Mouse (Mus musculus): ENCODE measurements around the gene Mad1l1. TPM values are rescaled to one million over a fixed set of nuclear protein-coding genes. Genes with fewer than 3 reads are reported as not detected.

The Mad1l1 gene
- polyA plus RNA-seq, 1 experiment from 2014 or later: 56.2 TPM

DNA sequence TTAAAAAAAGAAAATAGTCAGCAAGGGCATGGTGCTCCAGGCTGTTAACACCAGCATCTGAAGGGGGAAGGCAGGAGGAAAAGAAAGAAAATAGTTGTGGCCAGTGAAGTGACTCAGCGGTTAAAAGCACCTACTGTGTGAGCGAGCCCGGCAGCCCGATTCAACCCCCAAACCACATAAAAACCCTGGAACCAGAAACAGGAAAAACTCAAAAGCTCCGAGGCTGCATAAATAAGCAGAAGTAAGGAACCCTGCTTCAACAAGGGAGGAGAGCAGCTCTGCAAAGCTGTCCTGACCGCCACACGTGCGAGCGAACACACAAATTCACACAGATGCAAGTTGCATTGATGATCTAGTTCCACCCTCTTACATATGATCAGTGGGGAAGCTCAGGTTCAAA, 28.5 kb upstream of the Mad1l1 start:
- Histone ChIP-seq H3K27me3 (ENCODE audit: insufficient read depth, poor library complexity, severe bottlenecking) (no peaks in the 10 kb centered on the region), H3K36me3 (peaks cover 92% of the 10 kb centered on the region), H3K27ac (no peak overlapping the region), H3K4me3 (no peak overlapping the region), H3K4me1 (replicated peaks) (no peaks in the 10 kb centered on the region), H3K9me3 (no peaks in the 10 kb centered on the region)
- WGBS: 93% methylated on average over 9 of the region's 9 CpGs
- no peak for DNase-seq (ENCODE audit: low spot score)

DNA sequence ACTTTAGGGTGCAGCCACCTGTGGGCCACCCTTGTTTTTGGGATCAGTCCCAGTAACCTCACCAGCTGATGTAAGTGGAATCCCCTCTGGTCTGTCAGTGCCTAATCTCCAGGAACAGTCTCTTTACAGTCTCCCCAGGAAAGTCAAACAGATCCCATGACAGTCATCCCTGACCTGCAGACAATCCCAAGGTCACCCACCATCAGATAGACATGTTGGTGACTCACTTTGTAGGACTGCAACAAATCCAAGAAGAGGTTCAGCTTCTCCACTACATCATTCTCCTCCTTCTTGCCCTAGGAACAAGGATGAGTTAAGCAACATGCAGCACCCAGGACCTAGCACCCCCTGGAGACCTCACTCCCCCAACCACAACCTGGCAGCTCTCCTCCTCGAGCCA, 24.7 kb upstream of the Mad1l1 start:
- peaks cover 85% of the 10 kb centered on the region for H3K36me3 ChIP-seq
- no peaks in the 10 kb centered on the region for H3K27me3 ChIP-seq (ENCODE audit: insufficient read depth, poor library complexity, severe bottlenecking)
- H3K27ac ChIP-seq: no peak overlapping the region
- no peak overlapping the region for H3K4me3 ChIP-seq
- DNase-seq (ENCODE audit: low spot score): no peak
- no peaks in the 10 kb centered on the region for H3K4me1 ChIP-seq (replicated peaks)
- no peaks in the 10 kb centered on the region for H3K9me3 ChIP-seq
- WGBS: 83% methylated on average over 1 of the region's 1 CpGs

DNA sequence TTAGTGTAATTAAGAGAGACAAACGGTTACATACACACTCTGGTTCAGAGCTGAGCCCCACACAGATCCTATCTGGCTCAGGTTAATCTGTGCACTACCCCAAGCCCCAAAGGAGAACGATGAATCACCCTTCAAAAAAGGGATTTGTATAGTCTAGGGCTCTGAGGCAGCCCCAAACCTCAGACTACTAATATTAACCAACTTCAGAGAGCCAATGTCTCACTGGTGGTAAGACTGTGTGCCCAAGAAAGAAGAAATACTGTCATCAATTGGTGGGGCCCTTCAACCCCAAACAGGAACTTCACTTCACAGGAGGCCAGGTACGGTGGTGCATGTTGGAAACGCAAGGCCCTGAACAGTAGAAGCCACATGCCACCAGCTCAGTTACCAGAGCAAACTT, 23.9 kb upstream of the Mad1l1 start:
- Histone ChIP-seq H3K9me3 (no peaks in the 10 kb centered on the region), H3K27me3 (ENCODE audit: insufficient read depth, poor library complexity, severe bottlenecking) (no peaks in the 10 kb centered on the region), H3K36me3 (peaks cover 85% of the 10 kb centered on the region), H3K4me3 (no peak overlapping the region), H3K27ac (no peak overlapping the region), H3K4me1 (replicated peaks) (no peaks in the 10 kb centered on the region)
- 95% methylated on average over 4 of the region's 4 CpGs for WGBS
- no peak for DNase-seq (ENCODE audit: low spot score)

DNA sequence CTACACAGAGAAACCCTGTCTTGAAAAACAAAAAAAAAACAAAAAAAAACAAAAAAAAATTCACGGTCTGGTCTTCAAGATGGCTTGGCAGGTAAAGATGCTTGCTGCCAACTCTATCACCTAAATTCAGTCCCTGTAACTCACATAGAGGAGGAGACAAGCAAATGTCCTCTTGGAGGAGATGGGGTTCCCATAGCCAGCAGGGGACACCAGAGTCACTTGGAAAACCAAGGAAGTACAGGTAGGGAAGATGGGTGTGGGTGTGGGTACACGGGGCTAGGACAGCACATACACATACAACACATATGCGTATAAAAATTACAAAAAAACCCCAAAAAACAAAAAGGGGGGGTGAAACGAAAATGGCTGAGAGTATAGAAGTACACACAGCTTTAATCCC, 21.5 kb upstream of the Mad1l1 start:
- Histone ChIP-seq H3K27me3 (ENCODE audit: insufficient read depth, poor library complexity, severe bottlenecking) (no peaks in the 10 kb centered on the region), H3K4me1 (replicated peaks) (no peaks in the 10 kb centered on the region), H3K4me3 (no peak overlapping the region), H3K9me3 (peaks cover 5% of the 10 kb centered on the region; the same call in 1 of the 2 replicates), H3K36me3 (peaks cover 93% of the 10 kb centered on the region), H3K27ac (no peak overlapping the region)
- no peak for DNase-seq (ENCODE audit: low spot score)
- WGBS: 89% methylated on average over 4 of the region's 4 CpGs

DNA sequence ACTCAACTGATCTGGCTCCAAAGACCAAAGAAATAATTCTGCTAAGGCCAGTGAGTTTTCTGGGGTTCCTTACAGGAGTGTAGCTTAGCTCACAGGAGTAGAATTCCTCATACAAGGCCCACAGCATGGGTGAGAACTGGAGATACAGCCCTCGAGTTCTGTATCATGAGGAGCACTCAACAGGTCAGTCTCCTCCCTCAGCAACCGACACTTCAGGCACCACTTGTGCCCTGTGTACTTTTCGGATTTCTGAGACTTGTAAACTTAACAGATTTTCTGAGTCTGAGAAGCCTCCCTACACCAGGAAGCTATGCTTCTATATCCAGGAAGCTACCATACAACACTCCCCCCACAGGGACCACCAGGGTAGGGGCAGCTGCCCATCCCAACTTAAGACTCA, 18.5 kb upstream of the Mad1l1 start:
- WGBS: 90% methylated on average over 3 of the region's 3 CpGs
- Histone ChIP-seq H3K27ac (no peak overlapping the region), H3K4me3 (no peak overlapping the region), H3K4me1 (replicated peaks) (no peaks in the 10 kb centered on the region), H3K36me3 (peaks cover 87% of the 10 kb centered on the region), H3K27me3 (ENCODE audit: insufficient read depth, poor library complexity, severe bottlenecking) (no peaks in the 10 kb centered on the region), H3K9me3 (peaks cover 5% of the 10 kb centered on the region; the same call in 1 of the 2 replicates)
- no peak for DNase-seq (ENCODE audit: low spot score)

DNA sequence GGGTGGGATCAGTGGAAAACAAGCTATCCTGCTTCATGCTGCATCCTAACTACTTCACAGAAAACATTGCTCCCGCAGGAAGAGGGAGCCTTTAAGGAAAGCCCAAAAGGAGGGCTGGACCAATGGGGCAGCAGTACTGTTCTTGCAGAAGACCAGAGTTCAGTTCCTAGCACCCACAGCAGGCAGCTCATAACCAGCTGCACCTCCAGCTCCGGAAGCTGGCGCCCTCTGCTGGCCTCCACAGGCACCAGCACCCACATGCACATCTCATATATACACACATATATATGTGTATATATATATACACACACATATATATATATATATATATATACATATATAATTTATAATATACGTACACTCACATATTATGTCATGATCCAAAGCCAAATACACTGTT, 17.4 kb upstream of the Mad1l1 start:
- Histone ChIP-seq H3K36me3 (peaks cover 77% of the 10 kb centered on the region), H3K27me3 (ENCODE audit: insufficient read depth, poor library complexity, severe bottlenecking) (no peaks in the 10 kb centered on the region), H3K4me3 (no peak overlapping the region), H3K27ac (no peak overlapping the region), H3K4me1 (replicated peaks) (no peaks in the 10 kb centered on the region), H3K9me3 (peaks cover 5% of the 10 kb centered on the region; the same call in 1 of the 2 replicates)
- WGBS: 88% methylated on average over 4 of the region's 4 CpGs
- DNase-seq (ENCODE audit: low spot score): no peak

DNA sequence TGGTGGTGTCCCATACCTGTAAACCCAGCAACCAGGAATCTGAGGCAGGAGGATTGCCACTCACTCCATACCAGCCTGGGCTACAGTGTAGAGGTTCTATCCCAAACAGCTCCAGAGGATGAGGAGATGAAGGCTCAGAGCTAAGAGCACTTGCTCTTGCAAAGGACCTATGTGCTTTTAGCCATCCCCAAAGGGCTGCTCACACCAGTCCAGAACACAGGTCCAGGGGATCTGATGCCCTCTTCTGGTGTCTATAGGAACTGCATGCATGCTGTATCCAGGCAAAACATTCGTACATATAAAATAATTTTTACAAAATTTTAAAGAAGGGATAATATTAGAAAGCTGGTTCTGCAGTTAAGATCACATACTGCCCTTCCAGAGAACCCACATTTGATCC, 15.3 kb upstream of the Mad1l1 start:
- Histone ChIP-seq H3K27me3 (ENCODE audit: insufficient read depth, poor library complexity, severe bottlenecking) (no peaks in the 10 kb centered on the region), H3K36me3 (peaks cover 62% of the 10 kb centered on the region), H3K4me1 (replicated peaks) (peaks cover 11% of the 10 kb centered on the region), H3K9me3 (peaks cover 5% of the 10 kb centered on the region; the same call in 1 of the 2 replicates), H3K4me3 (no peak overlapping the region), H3K27ac (no peak overlapping the region)
- 94% methylated on average over 1 of the region's 1 CpGs for WGBS
- DNase-seq (ENCODE audit: low spot score): peak; percentile 50

DNA sequence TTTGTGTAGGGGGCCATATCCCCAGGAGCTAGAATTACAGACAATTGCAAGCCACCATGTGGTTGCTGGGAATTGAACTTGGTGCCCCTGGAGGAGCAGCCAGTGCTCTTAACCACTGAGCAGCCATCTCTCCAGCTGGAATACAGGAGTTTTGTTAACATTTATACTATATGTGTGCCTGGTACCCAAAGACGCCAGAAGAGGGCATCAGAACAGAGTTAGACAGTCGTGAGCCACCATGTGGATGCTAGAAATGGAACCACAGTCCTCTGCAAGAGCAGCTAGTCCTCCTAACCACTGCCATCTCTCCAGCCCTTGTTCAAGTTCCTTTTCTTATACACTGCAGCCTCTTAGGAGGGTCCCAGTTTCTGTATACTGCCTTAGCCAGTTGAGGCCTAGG, 12.3 kb upstream of the Mad1l1 start:
- Histone ChIP-seq H3K4me1 (replicated peaks) (peaks cover 26% of the 10 kb centered on the region), H3K27ac (no peak overlapping the region), H3K27me3 (ENCODE audit: insufficient read depth, poor library complexity, severe bottlenecking) (no peaks in the 10 kb centered on the region), H3K36me3 (peaks cover 51% of the 10 kb centered on the region), H3K4me3 (no peak overlapping the region), H3K9me3 (peaks cover 3% of the 10 kb centered on the region; the same call in 1 of the 2 replicates)
- peak; percentile 14 for DNase-seq (ENCODE audit: low spot score)
- WGBS: 33% methylated on average over 2 of the region's 2 CpGs

DNA sequence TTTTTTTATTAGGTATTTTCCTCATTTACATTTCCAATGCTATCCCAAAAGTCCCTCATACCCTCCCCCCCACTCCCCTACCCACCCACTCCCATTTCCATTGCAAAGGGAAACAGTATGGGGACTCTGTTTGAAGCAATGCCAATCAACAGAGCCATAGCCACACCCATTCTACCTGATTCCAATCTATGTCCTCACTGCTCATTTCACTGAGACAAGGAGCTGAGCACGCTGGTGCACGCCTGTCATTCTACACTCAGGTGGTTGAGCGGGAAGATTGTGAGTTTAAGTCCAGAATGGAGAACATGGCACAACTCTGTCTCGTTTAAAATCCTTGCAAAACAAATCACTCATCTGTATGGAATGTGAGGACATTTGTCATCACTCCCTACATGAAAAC, 11.2 kb upstream of the Mad1l1 start:
- WGBS: 59% methylated on average over 4 of the region's 4 CpGs
- Histone ChIP-seq H3K27me3 (ENCODE audit: insufficient read depth, poor library complexity, severe bottlenecking) (no peaks in the 10 kb centered on the region), H3K36me3 (peaks cover 51% of the 10 kb centered on the region), H3K9me3 (no peaks in the 10 kb centered on the region), H3K27ac (peak overlapping the region; percentile 93; the same call in 1 of the 2 replicates), H3K4me1 (replicated peaks) (peaks cover 26% of the 10 kb centered on the region), H3K4me3 (peak overlapping the region; percentile 74)
- DNase-seq (ENCODE audit: low spot score): no peak

DNA sequence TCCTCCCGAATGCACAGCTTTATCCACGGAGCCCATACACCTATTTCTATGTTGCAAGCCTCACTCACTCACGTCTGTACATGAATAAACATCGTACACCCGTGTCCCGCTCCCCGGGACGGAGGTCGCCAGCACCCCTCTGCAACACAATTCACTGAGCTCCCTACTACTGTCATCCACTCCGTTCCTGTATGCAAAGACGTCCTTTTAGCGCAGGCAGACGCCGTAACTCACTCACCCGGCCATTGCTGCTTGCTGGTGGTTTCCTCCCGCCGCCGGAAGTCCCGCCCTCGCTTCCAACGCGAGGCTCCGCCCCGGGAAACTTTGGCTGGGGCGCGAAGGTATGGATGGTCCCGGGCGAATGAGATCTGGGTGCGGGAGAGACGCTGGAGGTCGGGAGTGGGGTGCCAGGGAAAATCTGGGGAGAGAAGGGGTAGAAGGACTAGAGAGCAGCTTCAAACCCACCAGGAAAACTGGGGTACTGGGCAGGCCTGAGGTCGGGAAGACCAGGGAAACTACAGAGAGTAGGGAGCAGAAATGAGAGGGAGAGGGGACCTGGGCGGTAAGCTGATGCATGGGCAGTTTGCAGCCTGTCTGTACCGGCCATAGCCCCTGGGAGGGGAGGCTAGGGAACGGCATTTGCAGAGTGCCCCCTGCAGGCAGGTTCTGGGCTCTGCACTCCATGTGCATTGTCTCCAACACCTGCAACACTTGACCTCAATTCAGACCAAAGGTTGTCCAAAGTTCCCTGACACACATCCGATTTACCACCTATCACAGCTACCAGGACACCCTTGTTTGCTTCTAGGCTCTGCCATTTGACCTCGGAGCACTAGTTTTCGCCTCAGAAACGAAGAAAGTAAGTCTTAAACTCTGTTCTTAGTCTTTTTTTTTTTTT, 10.5 kb upstream of the Mad1l1 start, which contains the start of gene Mrm2:
TSS of gene Mrm2 (minus strand) at position 284 of the 898 bp plus-strand sequence.
- H3K9me3 ChIP-seq: no peaks in the 10 kb centered on the region
- no peaks in the 10 kb centered on the region for H3K27me3 ChIP-seq (ENCODE audit: insufficient read depth, poor library complexity, severe bottlenecking)
- H3K27ac ChIP-seq: peak within 1 kb of the TSS; percentile 93
- H3K4me1 ChIP-seq (replicated peaks): peaks cover 26% of the 10 kb centered on the region
- H3K4me3 ChIP-seq: peak within 1 kb of the TSS; percentile 74
- peak; percentile 90 for DNase-seq (ENCODE audit: low spot score)
- H3K36me3 ChIP-seq: peaks cover 52% of the 10 kb centered on the region
- 1% methylated on average over 39 of the region's 39 CpGs for WGBS

DNA sequence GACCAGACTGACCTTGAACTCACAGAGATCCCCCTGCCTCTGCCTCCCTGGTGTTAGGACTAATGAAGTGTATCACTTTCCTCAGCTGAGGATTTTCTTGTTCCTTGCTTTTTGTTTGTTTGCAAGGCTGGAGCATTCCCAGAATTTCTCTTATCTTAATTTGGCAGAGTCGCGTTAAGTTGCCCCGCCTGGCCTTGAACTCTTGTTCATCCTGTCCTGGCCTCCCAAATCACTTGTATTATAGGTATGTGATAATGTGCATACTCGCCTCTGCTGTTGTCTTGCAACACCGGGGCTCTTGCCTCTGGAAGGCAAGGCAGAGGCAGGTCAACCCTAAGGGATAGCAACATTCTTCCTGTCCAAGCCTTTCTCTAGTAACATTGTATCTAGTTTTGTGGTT, 2.7 kb upstream of the Mad1l1 start:
- Histone ChIP-seq H3K36me3 (peaks cover 47% of the 10 kb centered on the region), H3K9me3 (no peaks in the 10 kb centered on the region), H3K4me3 (no peak overlapping the region), H3K4me1 (replicated peaks) (peaks cover 22% of the 10 kb centered on the region), H3K27me3 (ENCODE audit: insufficient read depth, poor library complexity, severe bottlenecking) (no peaks in the 10 kb centered on the region), H3K27ac (no peak overlapping the region)
- 96% methylated on average over 5 of the region's 5 CpGs for WGBS
- DNase-seq (ENCODE audit: low spot score): no peak

DNA sequence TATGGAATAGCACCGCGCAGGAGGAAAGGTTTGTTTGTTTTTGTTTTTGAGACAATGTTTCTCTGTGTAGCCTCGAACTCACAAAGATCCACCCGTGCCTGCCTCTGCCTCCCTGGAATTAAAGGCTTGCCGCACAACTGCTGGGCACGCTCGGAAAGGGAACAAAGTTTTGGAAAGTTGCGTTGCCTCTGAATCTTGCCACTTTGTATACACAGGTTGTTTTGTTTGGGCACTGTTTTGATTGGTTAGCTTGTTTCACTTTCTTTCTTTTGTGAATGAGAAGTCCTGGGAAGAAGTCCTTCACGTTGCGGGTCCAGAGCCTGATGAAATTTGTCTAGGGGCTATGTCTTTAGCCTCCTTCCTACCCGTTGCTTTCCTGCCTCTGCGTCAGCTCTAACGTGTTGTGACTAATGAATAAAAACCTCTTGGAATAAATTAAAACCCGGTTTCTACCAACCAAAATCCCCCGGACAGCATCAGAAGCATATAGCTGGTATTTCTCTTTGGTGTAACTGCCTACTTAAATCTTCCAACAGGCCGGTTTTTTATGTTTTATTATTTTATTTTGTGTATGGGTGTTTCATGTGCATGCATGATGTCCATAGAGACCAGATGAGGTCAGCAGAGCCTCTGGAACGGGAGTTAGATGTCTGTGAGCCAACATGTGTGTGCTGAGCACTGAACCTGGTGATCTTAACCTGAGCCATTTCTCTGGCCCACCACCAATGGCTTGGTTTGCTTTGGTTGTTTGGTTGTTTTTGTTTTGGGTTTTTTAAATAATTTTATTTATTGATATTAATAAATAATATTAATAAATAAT, 614 bp upstream of the Mad1l1 start:
- H3K36me3 ChIP-seq: peaks cover 34% of the 10 kb centered on the region
- peaks cover 31% of the 10 kb centered on the region for H3K4me1 ChIP-seq (replicated peaks)
- WGBS: 2% methylated on average over 17 of the region's 17 CpGs
- H3K27ac ChIP-seq: peak overlapping the region; percentile 96
- H3K27me3 ChIP-seq (ENCODE audit: insufficient read depth, poor library complexity, severe bottlenecking): no peaks in the 10 kb centered on the region
- peak overlapping the region; percentile 82 for H3K4me3 ChIP-seq
- H3K9me3 ChIP-seq: no peaks in the 10 kb centered on the region
- peak; percentile 18 for DNase-seq (ENCODE audit: low spot score)

DNA sequence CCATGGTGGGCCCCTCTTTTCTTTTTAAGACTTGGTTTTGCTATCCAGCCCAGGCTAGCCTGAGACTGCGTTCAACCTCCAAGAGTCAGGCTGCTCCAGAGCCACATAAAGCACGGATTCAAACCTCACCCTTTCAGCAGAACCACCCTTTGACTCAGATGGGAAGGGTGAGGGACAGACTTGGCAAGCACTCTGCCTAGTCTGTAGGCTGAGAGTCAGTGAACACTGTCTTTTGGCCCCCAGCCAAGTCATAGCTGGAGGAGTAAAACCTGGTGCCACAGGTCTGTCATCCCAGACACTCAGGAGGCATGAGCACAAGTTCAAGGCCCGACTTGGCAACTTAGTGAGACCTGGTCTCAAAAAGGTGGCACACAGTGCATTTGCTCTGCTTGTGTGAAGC, 4.6 kb downstream of the Mad1l1 start:
- peaks cover 52% of the 10 kb centered on the region for H3K36me3 ChIP-seq

More for the DNA sequence above, 4.6 kb downstream of the Mad1l1 start:
- no peaks in the 10 kb centered on the region for H3K27me3 ChIP-seq (ENCODE audit: insufficient read depth, poor library complexity, severe bottlenecking)
- peaks cover 31% of the 10 kb centered on the region for H3K4me1 ChIP-seq (replicated peaks)
- H3K4me3 ChIP-seq: no peak overlapping the region
- no peak for DNase-seq (ENCODE audit: low spot score)
- no peak overlapping the region for H3K27ac ChIP-seq
- no peaks in the 10 kb centered on the region for H3K9me3 ChIP-seq
- WGBS: 88% methylated on average over 3 of the region's 3 CpGs
